Mouse (Mus musculus): ENCODE data around the gene Gm45021. TPM values are rescaled to one million over a fixed set of nuclear protein-coding genes. Genes with fewer than 3 reads are reported as not detected.

The Gm45021 gene
- not detected in 2 replicates for polyA plus RNA-seq (2015; fragmentation: Nextera tagmentation; extraction: Ambion mirVana)

GRCm38 (mm10) chr6:48589194-48589750 lies at the start of gene Gm45021:
Gm45021 (plus strand) TSS chr6:48589610.

DNA sequence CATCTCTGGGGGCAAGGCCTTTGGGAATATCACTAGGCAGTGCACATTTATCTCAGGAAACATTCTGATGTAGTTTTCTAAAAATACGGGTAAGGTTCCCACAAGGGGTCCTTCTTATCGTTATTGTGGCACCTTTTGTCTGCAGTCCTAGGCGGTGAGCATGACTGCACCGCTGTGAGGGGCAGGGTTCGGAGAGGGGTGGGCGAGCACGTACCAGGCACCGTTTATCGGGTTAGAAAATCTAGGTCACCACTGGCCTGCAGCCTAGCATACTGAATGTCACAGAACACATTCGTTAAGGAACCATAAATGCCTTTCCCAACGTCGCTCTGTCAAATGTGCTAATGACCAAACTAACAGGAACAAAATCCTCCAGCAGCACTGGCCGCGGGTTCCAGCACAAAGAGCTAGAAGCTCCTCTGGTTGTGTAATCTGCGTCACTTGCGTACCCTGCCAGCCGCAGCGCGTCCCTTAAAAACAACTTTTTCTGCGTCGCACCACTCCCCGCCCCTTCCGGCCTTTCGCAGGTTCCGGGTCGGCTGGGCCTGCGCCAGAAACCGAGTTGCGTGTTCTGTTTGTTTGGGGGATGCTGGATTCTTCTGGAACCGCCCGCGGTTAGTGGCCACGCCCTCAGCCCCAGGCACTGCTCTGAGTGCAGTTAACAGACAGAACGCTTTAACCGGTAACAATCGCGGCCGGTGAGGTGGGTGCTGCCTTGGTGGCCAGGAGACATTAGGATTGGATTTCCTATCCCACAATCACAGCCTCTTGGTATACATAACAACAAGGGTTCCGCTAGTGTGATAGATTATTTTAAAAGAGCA lies 34.9 kb upstream of the Gm45021 start, which contains the start of gene Lrrc61:
Lrrc61 (plus strand) TSS at position 517 of the 824 bp plus-strand sequence.

GRCm38 (mm10) chr6:48572572-48573061 lies 16.8 kb upstream of the Gm45021 start, which contains the start of gene Rarres2:
Rarres2 (minus strand) TSS chr6:48572789.

DNA sequence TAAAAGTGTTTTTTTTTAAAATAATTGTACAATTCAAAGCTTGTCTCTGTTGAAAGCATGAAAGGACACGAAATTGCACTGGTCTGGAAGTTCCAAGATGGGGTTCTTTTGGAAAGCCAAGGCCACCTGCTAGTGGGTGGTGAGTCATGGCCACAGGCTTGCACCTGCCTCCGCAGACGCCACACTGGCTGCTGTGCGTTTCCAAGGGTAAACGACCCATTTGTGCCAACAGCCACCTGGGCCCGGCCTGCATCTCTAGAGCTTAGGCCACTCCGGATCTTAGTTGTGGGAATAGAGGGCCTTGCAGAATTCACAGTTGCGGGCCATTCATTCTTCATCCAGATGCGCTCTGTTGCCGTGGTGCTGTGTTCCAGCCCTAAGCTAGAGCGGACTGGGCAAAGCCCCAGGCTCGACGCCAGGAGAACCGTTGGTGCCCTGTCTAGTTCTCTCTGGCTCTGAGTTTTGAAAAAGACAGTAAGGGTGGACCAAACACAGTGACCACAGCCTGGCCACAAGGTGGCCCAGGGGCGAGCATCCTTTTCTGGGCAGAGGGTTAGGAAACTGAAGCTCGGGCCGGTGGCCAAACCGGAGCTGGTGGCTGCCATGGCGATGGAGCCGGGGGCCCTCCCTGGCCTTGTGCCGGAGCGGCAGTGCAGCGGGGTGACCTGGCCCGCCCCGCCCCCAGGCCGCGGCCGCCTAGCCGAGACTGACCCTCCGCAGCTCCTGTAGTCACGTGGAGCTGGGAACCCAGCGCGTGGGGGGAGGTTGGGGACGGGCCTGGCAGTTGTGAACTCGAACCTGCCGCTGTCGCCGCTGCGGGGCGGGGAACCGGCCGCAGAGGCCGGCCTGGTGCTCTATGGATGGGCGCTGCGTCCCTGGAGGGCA lies 4.0 kb downstream of the Gm45021 start, which contains the start of the genes Repin1 and Gm44965:
Repin1 (plus strand) TSS at position 726 of the 885 bp plus-strand sequence.
Gm44965 (plus strand) TSS at position 784 of the 885 bp plus-strand sequence.

GRCm38 (mm10) chr6:48601271-48602079 lies 12.1 kb downstream of the Gm45021 start, which contains the start of gene Zfp775:
Zfp775 (plus strand) TSS chr6:48602063.

GRCm38 (mm10) chr6:48626464-48626863 lies 37.1 kb downstream of the Gm45021 start, which contains the start of gene AI854703:
AI854703 (plus strand) TSS chr6:48626764.

DNA sequence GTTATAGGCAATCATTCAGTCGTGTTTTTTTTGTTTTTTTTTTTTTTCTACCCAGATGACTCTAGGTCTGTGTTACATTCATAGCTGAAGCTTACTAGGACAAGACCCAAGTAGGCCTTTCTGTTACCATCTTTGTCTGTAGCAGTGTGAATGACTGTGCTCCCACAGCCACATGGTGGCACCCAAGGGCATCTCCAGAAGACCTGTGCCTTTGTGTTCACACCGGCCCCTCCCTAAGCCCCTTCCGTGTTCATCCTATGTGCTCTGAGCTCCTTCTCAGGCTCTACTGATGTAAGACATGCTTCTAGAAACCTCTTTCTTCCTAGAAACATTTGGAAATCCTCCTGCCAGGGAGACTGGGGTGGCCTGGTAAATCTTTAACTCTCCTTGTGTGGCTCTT lies 57.6 kb downstream of the Gm45021 start, which contains the start of gene Gimap8:
Gimap8 (plus strand) TSS at position 240 of the 400 bp plus-strand sequence.

Other genes with a start within 250 kb of the Gm45021 start
- gene Krba1, start 194.0 kb upstream of the Gm45021 start, polyA plus RNA-seq (2015; fragmentation: Nextera tagmentation; extraction: Ambion mirVana): 13.2 and 14.5 TPM in 2 replicates
- 36.8 and 38.6 TPM in 2 replicates for gene Zfp467, start 143.8 kb upstream of the Gm45021 start, polyA plus RNA-seq (2015; fragmentation: Nextera tagmentation; extraction: Ambion mirVana)
- gene Sspo, start 141.4 kb upstream of the Gm45021 start, polyA plus RNA-seq (2015; fragmentation: Nextera tagmentation; extraction: Ambion mirVana): 0.72 and 0.82 TPM in 2 replicates
- gene Atp6v0e2, start 52.0 kb upstream of the Gm45021 start, polyA plus RNA-seq (2015; fragmentation: Nextera tagmentation; extraction: Ambion mirVana): 53.0 and 62.1 TPM in 2 replicates
- 11.8 and 14.2 TPM in 2 replicates for gene Lrrc61, start 34.8 kb upstream of the Gm45021 start, polyA plus RNA-seq (2015; fragmentation: Nextera tagmentation; extraction: Ambion mirVana)
- 191 and 298 TPM in 2 replicates for gene Rarres2, start 16.8 kb upstream of the Gm45021 start, polyA plus RNA-seq (2015; fragmentation: Nextera tagmentation; extraction: Ambion mirVana)
- 20.6 and 28.3 TPM in 2 replicates for gene Repin1, start 4.3 kb downstream of the Gm45021 start, polyA plus RNA-seq (2015; fragmentation: Nextera tagmentation; extraction: Ambion mirVana)
- not detected in 2 replicates for gene Gm44965, start 4.3 kb downstream of the Gm45021 start, polyA plus RNA-seq (2015; fragmentation: Nextera tagmentation; extraction: Ambion mirVana)
- 6.9 and 7.2 TPM in 2 replicates for gene Zfp775, start 12.5 kb downstream of the Gm45021 start, polyA plus RNA-seq (2015; fragmentation: Nextera tagmentation; extraction: Ambion mirVana)
- 2.1 and 2.7 TPM in 2 replicates for gene AI854703, start 37.2 kb downstream of the Gm45021 start, polyA plus RNA-seq (2015; fragmentation: Nextera tagmentation; extraction: Ambion mirVana)
- gene Gimap8, start 57.6 kb downstream of the Gm45021 start, polyA plus RNA-seq (2015; fragmentation: Nextera tagmentation; extraction: Ambion mirVana): 2.0 and 3.5 TPM in 2 replicates
- gene Gimap9, start 86.5 kb downstream of the Gm45021 start, polyA plus RNA-seq (2015; fragmentation: Nextera tagmentation; extraction: Ambion mirVana): 9.4 and 9.8 TPM in 2 replicates
- gene Gimap4, start 94.9 kb downstream of the Gm45021 start, polyA plus RNA-seq (2015; fragmentation: Nextera tagmentation; extraction: Ambion mirVana): 40.4 and 54.9 TPM in 2 replicates
- 57.0 and 58.1 TPM in 2 replicates for gene Gimap6, start 118.6 kb downstream of the Gm45021 start, polyA plus RNA-seq (2015; fragmentation: Nextera tagmentation; extraction: Ambion mirVana)
- 0.95 TPM in 1 of 2 replicates, not detected in the other for gene Gm28053, start 129.0 kb downstream of the Gm45021 start, polyA plus RNA-seq (2015; fragmentation: Nextera tagmentation; extraction: Ambion mirVana)
- gene Gimap7, start 129.0 kb downstream of the Gm45021 start, polyA plus RNA-seq (2015; fragmentation: Nextera tagmentation; extraction: Ambion mirVana): 0.23 TPM in 1 of 2 replicates, not detected in the other
- gene Gimap1, start 149.4 kb downstream of the Gm45021 start, polyA plus RNA-seq (2015; fragmentation: Nextera tagmentation; extraction: Ambion mirVana): 7.9 and 12.5 TPM in 2 replicates
- gene Gimap5, start 156.6 kb downstream of the Gm45021 start, polyA plus RNA-seq (2015; fragmentation: Nextera tagmentation; extraction: Ambion mirVana): 28.6 and 28.9 TPM in 2 replicates
- gene Gimap3, start 181.2 kb downstream of the Gm45021 start, polyA plus RNA-seq (2015; fragmentation: Nextera tagmentation; extraction: Ambion mirVana): 0.22 and 0.25 TPM in 2 replicates

All from adrenal gland, postnatal 0 days (tissue).